Mouse (Mus musculus) embryonic facial prominence, embryonic 11.5 days (tissue): ENCODE data around the gene Glcci1. TPM values are rescaled to one million over a fixed set of nuclear protein-coding genes. Genes with fewer than 3 reads are reported as not detected.
A peak's percentile ranks its signal among the peaks of the same experiment; 100 is the strongest.

Source experiments
- ATAC-seq: fragments of 200-750 bp; cut with Nextera tagmentation; replicated peaks from 2 replicates; pipeline ENCODE4 v1.8.0; 2017; ENCODE audit warnings: low read depth; ENCODE audit not compliant: insufficient number of reproducible peaks, low FRiP score, low TSS enrichment
- DNase-seq: peaks from one replicate; pipeline ENCODE4 v3.0.0-alpha.2; 2015; ENCODE audit warnings: low spot score
- H3K27ac ChIP-seq: fragments of 300-500 bp; sonication (generic); replicated peaks from 2 replicates; pipeline ENCODE4 v1.5.1; 2014; ENCODE audit warnings: mild to moderate bottlenecking, low read depth, low read length, control low read depth
- H3K27me3 ChIP-seq: fragments of 300-500 bp; sonication (generic); 2 replicates; pipeline ENCODE4 v1.6.1; 2014; ENCODE audit warnings: mild to moderate bottlenecking, low read length, moderate library complexity, mixed read lengths; ENCODE audit not compliant: control insufficient read depth, insufficient read depth
- H3K36me3 ChIP-seq: fragments of 300-500 bp; sonication (generic); replicated peaks from 2 replicates; pipeline ENCODE4 v1.6.1; 2014; ENCODE audit warnings: low read depth, mild to moderate bottlenecking, low read length, moderate library complexity, mixed read lengths; ENCODE audit not compliant: control insufficient read depth, insufficient read depth
- H3K4me1 ChIP-seq: fragments of 300-500 bp; sonication (generic); 2 replicates; pipeline ENCODE4 v1.6.1; 2014; ENCODE audit warnings: low read length, mixed read lengths; ENCODE audit not compliant: control insufficient read depth, insufficient read depth
- H3K4me2 ChIP-seq: fragments of 300-500 bp; sonication (generic); 2 replicates; pipeline ENCODE4 v1.6.1; 2014; ENCODE audit warnings: low read depth, mild to moderate bottlenecking, control low read depth, low read length, moderate library complexity
- H3K4me3 ChIP-seq: fragments of 300-500 bp; sonication (generic); 2 replicates; pipeline ENCODE4 v1.5.1; 2014; ENCODE audit warnings: low read depth, low read length, control low read depth
- H3K9ac ChIP-seq: fragments of 300-500 bp; sonication (generic); replicated peaks from 2 replicates; pipeline ENCODE4 v1.6.1; 2014; ENCODE audit warnings: mild to moderate bottlenecking, control low read depth, low read length
- H3K9me3 ChIP-seq: fragments of 300-500 bp; sonication (generic); replicated peaks from 2 replicates; pipeline ENCODE4 v1.6.1; 2016; ENCODE audit warnings: mild to moderate bottlenecking, low read length, inconsistent platforms, mixed read lengths; ENCODE audit not compliant: control insufficient read depth
- WGBS: fragments of 180-500 bp; shearing (Covaris S2); extraction: QIAGEN DNeasy Blood & Tissue Kit; methylation state at CpG from one replicate; pipeline ENCODE4 v1.1.7; 2014; 5-methylcytosine and 5-hydroxymethylcytosine counted together
- polyA plus RNA-seq: library from polyadenylated mRNA; unstranded; fragments of >200 nt; fragmentation: Nextera tagmentation; extraction: Ambion mirVana; gene quantifications from 2 replicates; pipeline ENCODE4 v1.2.1, GENCODE M21; 2014

Glcci1 gene
- polyA plus RNA-seq, 1 experiment from 2014 or later, result 15.4 TPM

GRCm38 (mm10) chr6:8473498-8473897, 35.9 kb upstream of the Glcci1 start:
- no peak for DNase-seq
- Histone ChIP-seq H3K4me2 (no peak overlapping the region), H3K9me3 (no peaks in the 10 kb centered on the region), H3K4me1 (no peaks in the 10 kb centered on the region), H3K27me3 (no peaks in the 10 kb centered on the region), H3K9ac (no peak overlapping the region), H3K4me3 (no peak overlapping the region), H3K27ac (no peak overlapping the region), H3K36me3 (no peaks in the 10 kb centered on the region)
- WGBS, result 56% methylated on average over 5 of the region's 5 CpGs
- no peak for ATAC-seq

GRCm38 (mm10) chr6:8474316-8474715, 35.1 kb upstream of the Glcci1 start:
- DNase-seq (no peak), ATAC-seq (no peak)
- H3K9ac ChIP-seq, result no peak overlapping the region
- no peak overlapping the region for H3K4me2 ChIP-seq
- WGBS, result 79% methylated on average over 3 of the region's 3 CpGs
- H3K4me1 ChIP-seq, result no peaks in the 10 kb centered on the region
- H3K36me3 ChIP-seq, result no peaks in the 10 kb centered on the region
- no peaks in the 10 kb centered on the region for H3K9me3 ChIP-seq
- no peak overlapping the region for H3K27ac ChIP-seq
- no peak overlapping the region for H3K4me3 ChIP-seq
- no peaks in the 10 kb centered on the region for H3K27me3 ChIP-seq

DNA sequence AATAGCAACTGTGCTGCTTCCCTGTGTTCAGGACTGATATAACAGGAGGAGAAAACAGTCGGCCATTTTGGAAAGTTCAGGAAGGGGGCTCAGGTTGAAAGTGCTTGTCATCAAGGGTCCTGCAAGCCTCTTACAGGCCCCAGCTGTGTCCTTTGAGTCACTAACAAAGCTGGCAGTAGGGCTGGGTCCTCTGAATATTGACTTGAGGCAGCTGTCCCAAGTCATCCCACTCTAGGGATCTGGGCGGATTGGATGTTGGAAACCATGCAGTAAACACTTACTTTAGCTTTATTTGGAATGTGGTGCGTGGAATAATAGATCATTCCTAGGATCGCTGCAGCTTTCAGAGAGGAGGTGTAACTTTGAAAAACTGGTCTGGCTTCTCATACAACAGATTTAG, 34.6 kb upstream of the Glcci1 start:
- WGBS, result 92% methylated on average over 4 of the region's 4 CpGs
- no peak overlapping the region for H3K4me3 ChIP-seq
- no peaks in the 10 kb centered on the region for H3K36me3 ChIP-seq
- H3K27me3 ChIP-seq, result no peaks in the 10 kb centered on the region
- H3K27ac ChIP-seq, result no peak overlapping the region
- H3K9me3 ChIP-seq, result no peaks in the 10 kb centered on the region
- no peaks in the 10 kb centered on the region for H3K4me1 ChIP-seq
- ATAC-seq (no peak), DNase-seq (no peak)
- no peak overlapping the region for H3K9ac ChIP-seq
- H3K4me2 ChIP-seq, result no peak overlapping the region

- no peaks in the 10 kb centered on the region for H3K9me3 ChIP-seq
- H3K36me3 ChIP-seq, result no peaks in the 10 kb centered on the region
- H3K4me2 ChIP-seq, result no peak overlapping the region
- WGBS, result 17% methylated on average over 1 of the region's 1 CpGs
- no peak for ATAC-seq
- no peaks in the 10 kb centered on the region for H3K4me1 ChIP-seq
- H3K4me3 ChIP-seq, result no peak overlapping the region
- no peak overlapping the region for H3K9ac ChIP-seq
- no peak overlapping the region for H3K27ac ChIP-seq
- DNase-seq, result peak; percentile 55
- no peaks in the 10 kb centered on the region for H3K27me3 ChIP-seq
Measured at GRCm38 (mm10) chr6:8479176-8479575, 30.2 kb upstream of the Glcci1 start.

GRCm38 (mm10) chr6:8484437-8485275, 24.7 kb upstream of the Glcci1 start:
- H3K36me3 ChIP-seq, result no peaks in the 10 kb centered on the region
- H3K27ac ChIP-seq, result no peak overlapping the region
- no peaks in the 10 kb centered on the region for H3K4me1 ChIP-seq
- no peaks in the 10 kb centered on the region for H3K27me3 ChIP-seq
- ATAC-seq (no peak), DNase-seq (no peak)
- H3K9me3 ChIP-seq, result no peaks in the 10 kb centered on the region
- no peak overlapping the region for H3K9ac ChIP-seq
- no peak overlapping the region for H3K4me3 ChIP-seq
- 91% methylated on average over 16 of the region's 17 CpGs for WGBS
- no peak overlapping the region for H3K4me2 ChIP-seq

DNA sequence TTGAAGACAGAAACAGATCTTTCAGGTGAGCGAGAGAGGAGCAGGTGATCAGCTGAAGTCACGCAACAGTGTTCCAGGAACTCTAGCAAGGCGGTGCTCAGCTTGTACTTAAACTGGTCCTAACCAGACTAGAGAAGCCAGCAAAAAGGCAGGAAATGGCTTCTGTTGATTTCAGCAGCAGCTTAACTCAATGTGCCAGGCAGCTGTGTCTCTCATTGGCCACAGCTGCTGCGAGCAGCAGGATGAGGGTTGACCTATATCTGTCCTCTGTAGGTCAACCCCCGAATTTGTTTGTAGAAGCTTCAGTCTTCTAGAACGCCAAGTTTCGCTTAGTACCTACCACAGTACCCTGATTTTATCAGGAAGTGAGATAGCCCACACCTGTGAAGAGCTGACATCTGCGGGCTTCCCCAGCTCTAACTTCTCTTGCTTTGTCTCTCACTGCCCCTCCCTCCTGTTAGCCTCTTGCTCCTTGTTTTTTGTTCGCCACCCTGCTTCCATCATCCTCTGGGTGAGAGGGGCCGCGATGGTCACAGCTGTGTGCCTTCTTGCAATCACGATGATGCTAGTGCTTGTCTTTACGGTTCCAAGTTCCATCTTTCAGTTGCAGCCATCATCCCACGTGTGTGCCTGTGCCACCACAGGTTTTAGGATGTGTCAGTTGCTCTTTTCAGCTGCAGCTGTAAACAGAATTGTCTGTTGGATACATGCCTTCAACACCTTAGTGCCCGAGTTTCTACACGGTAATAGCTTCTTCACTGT, 23.8 kb upstream of the Glcci1 start:
- Histone ChIP-seq H3K4me2 (no peak overlapping the region), H3K27me3 (no peaks in the 10 kb centered on the region), H3K4me3 (no peak overlapping the region), H3K36me3 (no peaks in the 10 kb centered on the region), H3K9me3 (no peaks in the 10 kb centered on the region), H3K27ac (no peak overlapping the region), H3K9ac (no peak overlapping the region), H3K4me1 (no peaks in the 10 kb centered on the region)
- WGBS, result 84% methylated on average over 16 of the region's 16 CpGs
- no peak for ATAC-seq
- no peak for DNase-seq

DNA sequence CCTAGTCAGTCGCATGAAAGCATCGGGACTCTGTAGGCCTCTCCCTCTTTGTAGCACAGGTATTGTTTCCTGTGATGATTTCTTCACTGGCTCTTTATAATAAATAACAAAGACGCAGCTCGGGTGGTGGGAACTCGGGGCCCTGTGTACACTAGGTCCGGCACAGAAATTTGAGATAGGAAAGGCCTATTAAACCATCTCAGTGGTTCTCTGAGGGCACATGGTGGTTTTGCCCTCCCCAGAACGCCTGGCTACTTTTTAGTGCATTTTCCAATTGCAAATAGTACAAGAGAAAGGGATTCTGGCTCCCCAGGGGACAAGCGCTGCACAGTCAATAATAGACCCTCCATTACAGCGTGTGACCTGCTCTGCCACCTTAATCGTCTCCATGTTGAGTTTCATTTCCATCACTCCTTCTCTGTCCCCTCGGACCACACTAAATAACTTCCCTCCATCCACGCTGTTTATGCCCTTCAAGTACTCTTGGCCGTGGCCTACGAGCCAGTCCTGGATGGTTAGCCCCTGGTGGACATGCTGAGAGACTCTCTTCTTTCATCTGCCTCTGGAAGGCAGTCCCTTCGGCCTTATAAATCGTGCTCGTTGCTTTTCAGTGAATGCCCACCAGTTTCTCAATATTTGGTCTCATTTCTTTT, 22.9 kb upstream of the Glcci1 start:
- Histone ChIP-seq H3K36me3 (no peaks in the 10 kb centered on the region), H3K27ac (no peak overlapping the region), H3K9ac (no peak overlapping the region), H3K27me3 (no peaks in the 10 kb centered on the region), H3K4me3 (no peak overlapping the region), H3K9me3 (no peaks in the 10 kb centered on the region), H3K4me1 (no peaks in the 10 kb centered on the region), H3K4me2 (no peak overlapping the region)
- DNase-seq (no peak), ATAC-seq (no peak)
- 76% methylated on average over 17 of the region's 17 CpGs for WGBS
